Mouse (Mus musculus): ENCODE measurements around the gene Cdkn2c.

Cdkn2c gene

GRCm38 (mm10) chr4:109657021-109657850 is 9.8 kb downstream of the Cdkn2c start:
- DNase-seq = no peak

GRCm38 (mm10) chr4:109656301-109656700 is 10.7 kb downstream of the Cdkn2c start:
- no peak for DNase-seq

DNA sequence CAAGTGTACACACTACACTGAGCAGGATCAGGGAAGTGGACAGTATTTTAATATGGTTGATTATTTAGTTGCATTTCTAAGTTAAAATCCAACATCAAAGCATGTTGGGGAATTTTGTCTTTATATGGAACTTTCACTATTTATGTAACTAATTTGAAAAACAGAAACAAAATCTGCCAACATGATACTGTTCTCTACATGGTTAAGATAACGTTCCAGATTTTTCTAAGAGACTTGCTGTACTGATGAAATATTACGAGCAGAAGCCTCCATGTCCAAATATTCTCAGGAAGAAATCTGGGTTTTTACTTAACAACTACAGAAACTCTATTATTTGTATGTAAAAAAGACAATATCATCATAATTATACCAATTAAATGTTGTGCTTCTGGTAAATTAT is 11.3 kb downstream of the Cdkn2c start:
- no peak for DNase-seq

- no peak for DNase-seq
These were observed 12.3 kb downstream of the Cdkn2c start for GRCm38 (mm10) chr4:109654701-109655100.

DNA sequence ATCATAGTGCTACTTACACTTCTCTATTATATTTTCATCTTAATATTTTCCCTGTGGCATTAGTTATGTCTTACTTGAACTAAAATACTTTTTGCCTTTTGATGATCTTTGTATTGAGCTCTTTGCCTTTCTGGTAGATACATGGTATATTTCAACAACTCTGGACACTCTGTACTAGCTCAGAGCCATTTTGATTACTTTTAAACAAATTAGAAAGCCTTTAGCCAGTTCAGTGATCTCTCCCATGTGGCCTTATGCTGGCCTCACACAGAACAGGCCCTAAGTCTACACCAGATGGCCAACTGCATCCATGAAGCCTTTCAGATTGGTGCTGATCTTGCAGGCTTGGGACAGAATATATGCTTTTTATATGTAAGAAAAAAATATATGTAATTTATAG is 13.7 kb downstream of the Cdkn2c start:
- no peak for DNase-seq

DNA sequence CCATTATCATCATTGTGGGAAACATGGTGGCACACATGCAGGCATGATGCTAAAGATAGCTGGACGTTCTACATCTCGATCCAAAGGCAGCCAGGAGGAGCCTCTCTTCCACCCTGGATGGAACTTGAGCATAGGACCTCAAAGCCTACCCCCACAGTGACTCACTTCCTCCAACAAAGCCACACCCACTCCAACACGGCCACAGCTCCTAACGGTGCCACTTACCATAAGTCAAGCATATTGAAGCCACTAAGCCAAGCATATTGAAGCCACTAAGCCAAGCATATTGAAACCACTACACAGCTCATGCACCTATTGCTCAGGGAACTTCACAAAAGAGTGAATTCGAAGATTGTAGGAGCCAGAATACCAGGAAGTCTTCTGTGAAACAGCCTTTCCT is 17.7 kb downstream of the Cdkn2c start:
- no peak for DNase-seq

GRCm38 (mm10) chr4:109647281-109647680 is 19.7 kb downstream of the Cdkn2c start:
- DNase-seq = no peak

DNA sequence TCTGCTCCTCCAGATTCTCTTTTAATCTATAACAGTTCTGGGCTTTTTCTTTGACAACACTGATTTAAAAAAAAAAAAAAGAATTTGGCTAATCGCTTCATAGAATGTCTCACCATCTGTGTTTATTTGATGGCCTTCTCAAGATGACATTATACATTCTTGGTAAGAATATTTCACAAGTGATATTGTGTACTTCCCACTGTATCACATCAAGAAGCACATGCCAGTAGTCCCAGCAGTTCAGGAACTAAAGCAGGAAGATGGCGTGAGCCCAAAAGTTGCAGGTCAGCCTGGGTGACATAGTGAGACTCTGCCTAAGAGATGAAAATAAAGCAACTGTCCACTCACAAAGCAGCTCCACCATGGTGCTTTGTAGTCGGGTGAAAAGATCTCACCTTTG is 25.5 kb downstream of the Cdkn2c start:
- no peak for DNase-seq

DNA sequence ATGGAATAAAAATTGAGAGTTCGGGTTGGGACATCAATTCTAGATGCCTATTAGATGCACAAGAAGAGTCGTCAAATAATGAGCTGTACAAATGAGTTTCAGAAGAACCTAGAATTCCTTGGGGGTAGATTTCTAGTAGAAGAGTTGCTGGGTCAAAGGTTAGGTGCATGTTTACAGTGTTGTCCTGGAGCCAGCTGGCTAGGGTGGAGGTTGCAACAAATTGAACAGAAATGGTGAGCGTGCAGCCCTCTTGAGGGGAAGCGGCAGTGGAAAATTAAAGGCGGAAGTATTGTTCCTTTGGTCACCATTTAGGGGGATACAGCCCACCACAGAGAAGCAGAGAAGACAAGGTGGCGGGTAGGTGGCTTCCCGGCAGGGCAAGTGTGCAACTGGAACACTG is 26.8 kb downstream of the Cdkn2c start:
- no peak for DNase-seq

DNA sequence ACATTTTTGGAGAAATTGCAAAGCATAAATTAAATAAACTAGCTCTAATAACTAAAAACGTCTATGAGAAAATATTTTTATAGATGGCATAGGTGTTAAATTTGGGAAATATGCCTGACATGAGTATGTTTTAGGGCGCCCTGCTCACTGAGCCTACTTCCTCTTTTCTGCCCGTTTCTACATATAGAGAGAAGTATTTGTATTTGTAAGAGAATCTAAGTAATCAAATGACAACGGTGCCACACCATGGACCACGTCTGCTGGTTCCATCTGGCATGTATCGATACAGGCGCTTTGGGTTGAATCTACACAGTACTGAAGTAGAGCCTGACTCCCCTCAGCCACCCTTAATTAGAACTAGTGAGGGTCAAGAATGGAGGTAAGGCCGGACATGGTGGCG is 27.6 kb downstream of the Cdkn2c start:
- DNase-seq = no peak

DNA sequence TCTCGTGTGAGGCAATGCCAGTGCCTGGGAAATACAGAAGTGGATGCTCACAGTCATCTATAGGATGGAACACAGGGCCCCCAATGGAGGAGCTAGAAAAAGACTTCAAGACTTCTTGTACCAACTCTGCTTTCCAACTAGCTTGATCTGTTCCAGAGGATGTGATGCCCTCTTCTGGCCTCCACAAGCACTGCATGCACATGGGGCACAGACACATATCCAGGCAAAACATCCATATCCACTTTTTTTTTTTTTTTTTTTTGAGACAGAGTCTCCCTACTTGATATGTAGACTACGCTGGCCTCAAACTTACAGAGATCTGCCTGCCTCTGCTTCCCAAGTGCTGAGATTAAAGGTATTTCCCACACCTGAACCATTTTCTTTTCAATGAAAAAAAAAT is 32.0 kb downstream of the Cdkn2c start:
- no peak for DNase-seq

DNA sequence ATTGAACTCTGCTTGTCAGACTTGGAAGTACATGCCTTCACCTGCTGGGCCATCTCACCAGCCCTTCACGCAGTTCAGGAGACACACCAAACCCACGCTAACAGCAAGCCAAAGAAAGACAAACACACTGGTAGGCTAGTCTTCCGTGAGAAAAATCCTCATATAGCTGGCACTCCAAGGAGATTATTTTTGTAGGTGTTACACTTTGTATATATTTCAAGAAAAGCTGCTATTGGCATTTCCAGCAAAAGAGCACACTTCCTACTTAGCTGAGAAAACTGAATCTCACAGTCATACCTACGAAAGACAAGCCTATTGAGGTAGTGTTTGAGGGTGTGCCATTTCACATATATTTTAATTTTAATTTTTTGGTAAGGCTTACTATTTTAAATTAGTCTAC is 36.0 kb downstream of the Cdkn2c start:
- DNase-seq = no peak

- no peak for DNase-seq
These were observed 36.8 kb downstream of the Cdkn2c start for GRCm38 (mm10) chr4:109630215-109630614.

GRCm38 (mm10) chr4:109612596-109612995 is 54.4 kb downstream of the Cdkn2c start:
- DNase-seq = no peak

Data from layer of hippocampus, adult 9-11 months (tissue).